Mouse (Mus musculus) adipose tissue, adult 10 weeks (tissue): ENCODE measurements around the gene Mettl9. TPM values are rescaled to one million over a fixed set of nuclear protein-coding genes. Genes with fewer than 3 reads are reported as not detected.

Experiments
- polyA plus RNA-seq: library from polyadenylated mRNA; stranded (reverse); fragments of 350-450 nt; fragmentation: Illumina TruSeq; extraction: RNeasy Lipid Tissue Mini Kit (QIAGEN cat#74804); gene quantifications from one replicate; pipeline ENCODE4 v1.2.3, GENCODE M21; 2014; ENCODE audit warnings: low read depth, low replicate concordance

The Mettl9 gene
- polyA plus RNA-seq = 82.0 TPM

GRCm38 (mm10) chr7:121033856-121034652, at the start of gene Mettl9:
Gene Mettl9 (plus strand): TSS chr7:121034445.

GRCm38 (mm10) chr7:121074281-121074680, 40.0 kb downstream of the Mettl9 start, which contains the start of gene Igsf6:
Gene Igsf6 (minus strand): TSS chr7:121074572.

GRCm38 (mm10) chr7:121081350-121081749, 47.1 kb downstream of the Mettl9 start, which contains the start of gene Otoa:
Gene Otoa (plus strand): TSS chr7:121081650.

Other genes starting within 250 kb of the Mettl9 start
- gene Gm5737, start 222.1 kb upstream of the Mettl9 start, polyA plus RNA-seq = 0.98 TPM
- gene Eef2k, start 191.6 kb upstream of the Mettl9 start, polyA plus RNA-seq = 21.4 TPM
- 25.9 TPM for gene Polr3e, start 116.7 kb upstream of the Mettl9 start, polyA plus RNA-seq
- gene Cdr2, start 52.1 kb upstream of the Mettl9 start, polyA plus RNA-seq = 29.5 TPM
- 1.9 TPM for gene Mfsd13b, start 51.9 kb upstream of the Mettl9 start, polyA plus RNA-seq
- gene Igsf6, start 40.1 kb downstream of the Mettl9 start, polyA plus RNA-seq = 4.1 TPM
- 0.12 TPM for gene Otoa, start 47.2 kb downstream of the Mettl9 start, polyA plus RNA-seq